Mouse (Mus musculus): ENCODE measurements around the gene E030025P04Rik. TPM values are rescaled to one million over a fixed set of nuclear protein-coding genes. Genes with fewer than 3 reads are reported as not detected.

Gene E030025P04Rik
- not detected in 2 replicates for polyA plus RNA-seq (2012; rRNA removed)

DNA sequence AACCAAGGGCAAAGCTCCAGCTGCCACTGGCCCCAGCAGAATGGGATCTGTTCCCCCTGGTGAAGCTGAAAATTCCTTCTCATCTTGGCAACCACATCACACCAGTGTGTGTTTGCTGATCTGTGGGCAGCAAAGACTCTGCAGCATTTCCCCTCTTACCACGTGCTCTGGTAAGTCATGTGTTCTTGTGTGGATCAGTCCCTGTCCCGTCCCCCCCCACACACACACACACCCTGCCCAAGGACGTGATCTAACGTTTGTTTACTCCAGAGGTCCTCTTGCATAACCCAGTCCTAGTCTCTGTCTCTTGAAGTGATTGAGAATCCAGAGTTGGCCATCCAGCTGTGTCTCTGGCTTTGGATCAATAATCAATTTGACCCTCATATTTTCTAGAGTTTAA lies at the start of gene E030025P04Rik:
Gene E030025P04Rik, minus strand, starts transcription at position 134 of the 400 bp plus-strand sequence.

Other genes starting within 250 kb of the E030025P04Rik start
- 0.52 and 0.54 TPM in 2 replicates for gene Axin2, start 224.0 kb downstream of the E030025P04Rik start, polyA plus RNA-seq (2012; rRNA removed)
- 0.06 and 0.08 TPM in 2 replicates for gene Rgs9, start 153.8 kb upstream of the E030025P04Rik start, polyA plus RNA-seq (2012; rRNA removed)
- 9.0 and 10.1 TPM in 2 replicates for gene Gna13, start 218.5 kb upstream of the E030025P04Rik start, polyA plus RNA-seq (2012; rRNA removed)